Mouse (Mus musculus): ENCODE results near the gene Ccr7.

Gene Ccr7

DNA sequence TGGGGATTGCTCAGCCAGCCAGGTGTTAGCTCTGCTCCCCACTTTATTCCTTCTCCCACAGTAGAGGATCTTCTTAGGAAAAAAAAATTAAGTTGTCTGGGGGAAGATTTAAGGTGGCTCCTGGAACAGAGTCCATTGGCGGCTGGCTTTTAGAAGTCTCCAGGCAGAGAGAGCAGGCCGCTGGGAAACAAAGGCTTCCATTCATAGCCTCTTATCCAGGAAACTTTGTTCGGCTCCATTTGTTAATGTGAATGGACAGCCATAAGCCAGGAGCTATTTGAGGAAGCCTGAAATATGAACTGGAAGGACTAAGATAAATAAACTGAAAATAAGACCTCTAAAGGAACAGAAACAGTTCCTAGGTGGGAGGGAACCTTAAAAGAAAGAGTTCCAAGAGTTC, 41.8 kb downstream of the Ccr7 start:
- no peak for DNase-seq

DNA sequence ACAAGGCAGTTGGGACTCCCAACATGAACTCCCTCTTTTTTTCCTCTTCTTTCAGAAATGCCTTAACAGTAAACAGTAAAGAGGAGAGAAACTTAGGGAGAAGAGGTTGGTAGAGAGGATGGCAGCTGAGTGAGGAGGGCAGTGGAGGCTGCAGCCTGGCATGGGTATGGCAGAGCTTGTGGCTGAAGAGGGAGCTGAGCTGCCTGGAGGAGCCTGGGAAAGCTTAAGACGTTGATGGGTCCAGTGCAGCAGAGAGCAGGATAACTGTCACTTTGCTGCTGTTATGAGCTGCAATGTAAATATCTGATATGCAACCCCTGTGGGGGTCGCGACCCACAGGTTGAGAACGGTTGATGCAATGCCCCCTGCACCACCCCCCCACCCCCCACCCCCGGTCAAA, 42.2 kb downstream of the Ccr7 start:
- DNase-seq, result no peak

DNA sequence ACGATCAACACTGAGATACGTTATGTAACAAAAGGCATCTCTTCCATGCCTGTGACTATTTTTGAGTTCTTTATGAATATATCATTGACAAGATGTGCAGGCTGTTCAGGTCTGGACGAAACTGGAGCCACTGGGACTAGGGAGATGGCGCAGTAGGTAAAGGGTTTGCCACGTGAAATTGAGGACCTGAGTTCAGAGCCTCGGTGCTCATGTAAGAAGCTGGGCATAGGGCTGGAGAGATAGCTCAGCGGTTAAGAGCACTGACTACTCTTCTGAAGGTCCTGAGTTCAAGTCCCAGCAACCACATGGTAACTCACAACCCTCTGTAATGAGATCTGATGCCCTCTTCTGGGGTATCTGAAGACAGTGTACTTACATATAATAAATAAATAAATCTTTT, 43.2 kb downstream of the Ccr7 start:
- DNase-seq, result no peak

DNA sequence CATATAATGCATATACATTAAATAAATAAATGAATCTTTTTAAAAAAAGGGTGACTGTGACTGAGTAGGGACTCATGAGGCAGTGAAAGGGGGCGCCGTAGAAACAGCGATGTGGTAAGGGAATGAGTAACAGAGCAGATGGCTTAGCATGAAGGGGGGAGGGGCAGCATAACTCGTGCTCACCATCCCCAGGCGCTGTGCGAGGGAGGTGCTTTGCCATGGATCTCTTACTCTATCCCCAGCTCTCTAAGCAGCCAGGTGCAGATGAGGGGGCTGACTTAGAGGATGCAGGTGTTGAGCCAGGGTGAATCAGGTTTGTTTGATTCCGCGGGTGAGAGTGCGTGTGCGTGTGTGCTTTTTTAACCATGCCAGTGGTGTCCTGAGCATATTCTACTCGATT, 43.7 kb downstream of the Ccr7 start:
- peak; percentile 51 to 52 for DNase-seq

DNA sequence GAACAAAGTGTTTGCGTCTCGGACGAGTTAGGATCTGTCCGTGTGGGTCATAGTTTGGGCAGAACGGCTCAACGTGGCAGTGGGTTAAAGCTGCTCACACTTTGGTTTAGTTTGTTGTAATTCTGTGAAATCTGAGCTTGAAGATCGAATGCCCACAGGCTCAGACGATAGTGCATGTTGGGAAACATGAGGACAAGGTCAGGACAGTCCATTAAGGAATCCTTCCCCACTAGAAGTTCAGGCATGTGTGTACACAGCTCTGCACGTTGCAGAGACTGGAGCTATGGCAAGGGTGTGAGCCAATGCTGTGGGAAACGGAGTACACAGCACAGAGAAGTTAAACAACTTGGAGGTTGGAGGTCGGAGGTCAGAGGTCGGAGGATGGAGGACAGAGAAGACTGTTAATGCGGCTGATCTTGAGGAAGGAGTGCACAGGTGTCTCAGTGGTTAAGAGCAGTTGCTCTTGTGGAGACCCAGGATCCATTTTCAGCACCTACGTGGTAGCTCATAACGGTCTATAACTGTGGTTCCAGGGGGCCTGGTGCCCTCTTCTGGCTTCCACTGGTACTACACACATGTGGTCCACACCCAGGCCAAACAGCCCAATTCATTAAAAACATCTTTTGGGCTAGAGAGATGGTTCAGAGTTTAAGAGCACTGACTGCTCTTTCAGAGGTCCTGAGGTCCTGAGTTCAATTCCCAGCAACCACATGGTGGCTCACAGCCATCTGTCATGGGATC, 44.3 kb downstream of the Ccr7 start:
- DNase-seq, result no peak

DNA sequence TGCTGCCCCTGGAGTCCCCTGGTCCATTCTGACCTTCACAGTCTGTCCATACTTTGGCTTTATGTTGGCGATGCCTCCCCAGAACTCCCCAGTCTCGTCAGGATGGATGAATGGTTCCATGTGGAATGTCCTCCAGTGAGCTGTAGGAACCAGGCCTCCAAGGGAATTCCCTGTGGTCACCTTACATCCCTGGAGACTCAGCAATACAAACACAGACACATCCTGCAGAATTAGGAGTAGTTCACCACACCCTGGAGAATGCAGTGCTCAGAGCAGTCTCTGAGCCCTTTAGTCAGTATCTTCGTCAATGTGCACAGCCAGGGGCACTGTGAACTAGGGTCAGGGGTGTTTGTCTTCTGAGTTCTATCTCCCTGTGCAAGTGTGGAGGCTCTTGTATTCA, 46.6 kb downstream of the Ccr7 start:
- no peak for DNase-seq

DNA sequence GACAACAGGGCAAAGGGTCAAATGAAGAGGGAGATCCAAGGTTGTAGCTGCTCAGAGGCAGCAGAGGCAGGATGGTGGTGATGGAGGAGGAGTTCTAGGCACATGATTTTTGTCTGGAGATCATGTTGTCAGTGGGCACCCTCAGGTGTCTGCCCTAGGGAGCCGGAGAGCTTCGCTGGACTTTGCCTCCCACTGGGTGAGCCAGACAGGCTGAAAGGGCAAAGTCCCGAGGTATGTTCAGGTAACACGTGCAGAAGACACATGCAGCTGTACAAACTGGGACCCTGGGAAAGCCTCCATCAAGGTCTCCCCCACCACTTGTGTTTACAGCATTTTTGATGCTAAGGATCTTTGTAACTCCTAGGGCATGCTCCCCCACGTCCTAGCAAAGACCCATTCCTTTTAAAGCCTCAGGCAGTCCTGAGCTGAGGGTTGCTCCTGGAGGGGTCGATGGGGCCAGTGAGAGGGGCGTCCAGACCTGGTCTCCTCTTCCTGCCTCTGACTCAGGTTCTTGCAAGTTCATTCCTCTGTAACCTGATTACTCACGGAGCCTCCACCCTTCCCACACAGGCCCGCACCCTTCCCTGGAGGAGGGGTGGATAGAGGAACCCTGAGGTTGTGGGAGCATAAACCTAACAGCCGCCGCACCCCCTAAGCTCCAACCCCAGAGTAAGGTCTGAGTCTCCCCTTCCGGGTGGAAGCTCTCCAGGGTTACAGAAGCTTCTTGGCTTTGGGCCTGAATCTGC, 48.7 kb downstream of the Ccr7 start:
- no peak for DNase-seq

DNA sequence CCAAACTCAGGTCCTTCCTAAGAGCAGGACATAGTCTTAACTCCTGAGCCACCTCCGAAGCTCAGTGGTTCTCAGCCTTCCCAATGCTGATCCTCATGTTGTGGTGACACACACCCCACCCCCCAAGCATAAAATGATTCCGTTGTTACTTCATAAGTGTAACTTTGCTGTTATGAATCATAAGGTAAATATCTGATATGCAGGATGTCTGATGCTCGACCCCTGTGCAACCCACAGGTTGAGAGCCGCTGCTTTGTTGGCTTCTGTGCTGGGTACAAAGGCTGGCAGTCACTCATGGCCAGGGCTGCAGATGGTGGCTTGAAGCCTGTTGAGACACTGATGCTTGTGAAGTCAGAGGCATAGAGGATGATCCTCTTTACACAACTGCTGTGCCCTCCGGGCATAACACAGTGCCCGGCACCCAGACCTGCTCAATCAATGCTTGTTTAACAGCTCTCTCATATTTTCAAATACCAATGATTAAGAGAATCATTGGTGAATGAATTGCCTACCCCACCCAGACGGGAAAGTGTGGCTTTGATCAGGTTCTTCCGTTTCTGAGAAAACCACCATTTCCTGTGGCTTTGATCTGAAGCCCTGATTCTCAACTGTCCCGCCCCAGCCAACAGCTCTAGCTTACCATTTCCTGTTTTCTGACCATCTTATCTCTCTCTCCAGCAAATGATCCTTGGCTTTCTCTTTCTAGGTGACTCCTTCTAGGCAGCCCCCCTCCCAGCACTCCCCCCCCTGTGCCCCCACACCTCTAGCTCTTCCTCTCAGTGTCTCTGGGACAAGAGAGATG, 50.1 kb downstream of the Ccr7 start:
- peak in 1 of 2 experiments; percentile 25 for DNase-seq

DNA sequence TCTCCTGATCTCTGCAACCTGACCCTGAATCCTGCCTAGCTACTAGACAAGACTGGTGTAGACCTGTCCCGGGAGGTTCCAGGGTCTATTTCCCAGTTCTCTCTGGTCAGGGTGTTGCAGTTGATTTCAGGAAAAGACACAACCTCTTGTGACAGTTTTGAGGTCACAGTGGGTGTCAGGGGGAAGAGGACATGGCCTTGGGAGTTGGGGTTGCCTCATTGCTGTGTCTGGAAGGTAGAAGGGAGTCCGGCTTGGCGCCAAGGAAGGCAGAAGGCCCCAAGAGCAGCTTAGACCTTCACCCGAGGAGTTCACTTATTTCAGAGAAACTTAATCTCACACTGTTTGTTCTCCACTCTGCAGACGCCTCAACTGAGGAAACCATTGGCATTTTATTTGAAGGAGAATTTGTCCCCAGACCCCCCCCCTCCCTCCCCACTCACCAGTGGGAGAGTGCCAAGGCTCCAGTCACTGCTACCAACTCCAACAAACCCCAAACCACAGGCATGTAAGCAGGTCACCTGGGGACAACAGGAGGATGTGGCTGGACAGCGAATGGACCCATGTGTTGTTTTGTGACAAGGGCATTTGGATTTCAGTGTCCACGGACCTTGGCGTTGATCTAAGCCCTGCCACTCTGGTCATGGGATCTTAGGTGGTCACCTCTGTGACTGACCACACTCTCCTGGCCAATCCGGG, 52.2 kb downstream of the Ccr7 start:
- DNase-seq, result no peak

DNA sequence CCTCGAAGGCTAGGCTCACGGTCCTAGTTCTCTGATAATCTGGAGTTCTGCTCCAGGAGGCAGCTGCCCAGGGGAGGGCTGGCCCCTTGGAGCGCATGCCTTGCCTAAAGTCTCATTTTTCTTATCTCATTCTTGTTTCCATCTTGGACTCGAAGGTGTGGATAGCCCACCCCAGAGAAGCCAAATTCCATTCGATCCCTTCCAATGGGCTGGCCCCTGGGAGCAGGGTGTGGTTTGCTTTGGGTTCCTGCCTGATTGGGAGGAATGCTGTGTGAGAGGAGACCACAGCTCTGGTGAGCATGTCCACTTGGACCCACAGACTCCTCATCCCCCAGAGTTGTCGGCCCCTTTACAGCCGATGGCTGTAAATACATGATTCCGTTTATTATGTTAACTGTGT, 53.2 kb downstream of the Ccr7 start:
- DNase-seq, result no peak

DNA sequence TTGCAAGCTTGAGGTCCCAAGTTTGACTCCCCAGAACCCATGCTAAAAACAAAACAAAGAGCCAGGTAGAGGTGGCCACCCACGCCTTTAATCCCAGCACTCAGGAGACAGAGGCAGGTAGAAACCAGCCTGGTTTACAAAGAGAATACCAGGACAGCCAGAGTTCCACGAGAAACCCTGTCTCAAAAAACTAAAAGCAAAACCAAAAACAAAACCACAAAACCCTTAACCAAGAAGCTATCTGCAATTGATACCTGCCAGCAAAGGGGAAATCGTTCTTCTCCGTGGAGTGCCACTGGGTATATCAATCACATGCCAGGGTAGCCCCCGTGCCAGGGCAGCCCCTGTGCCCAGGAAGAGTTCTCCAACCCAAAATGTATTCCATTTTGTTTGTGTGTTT, 54.7 kb downstream of the Ccr7 start:
- no peak for DNase-seq

DNA sequence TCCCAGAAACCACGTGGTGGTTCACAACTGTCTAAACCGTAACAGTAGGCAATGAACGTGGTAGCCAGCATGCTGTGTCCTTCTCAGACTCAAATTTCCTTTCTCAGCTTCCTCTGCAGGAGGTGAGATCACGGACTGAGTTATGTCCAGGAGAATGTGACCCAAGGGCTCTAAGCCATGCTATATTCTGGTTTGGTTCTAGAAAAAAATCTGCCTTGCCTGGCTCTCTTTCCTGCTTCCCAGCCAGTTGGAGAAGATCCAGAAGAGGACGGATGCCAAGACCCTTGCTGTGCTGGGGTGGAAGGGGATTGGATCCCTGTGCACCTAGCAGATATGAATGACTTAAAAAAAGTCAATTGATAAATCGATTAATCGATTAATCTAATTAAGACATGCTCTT, 55.4 kb downstream of the Ccr7 start:
- DNase-seq, result peak; percentile 59 to 68

DNA sequence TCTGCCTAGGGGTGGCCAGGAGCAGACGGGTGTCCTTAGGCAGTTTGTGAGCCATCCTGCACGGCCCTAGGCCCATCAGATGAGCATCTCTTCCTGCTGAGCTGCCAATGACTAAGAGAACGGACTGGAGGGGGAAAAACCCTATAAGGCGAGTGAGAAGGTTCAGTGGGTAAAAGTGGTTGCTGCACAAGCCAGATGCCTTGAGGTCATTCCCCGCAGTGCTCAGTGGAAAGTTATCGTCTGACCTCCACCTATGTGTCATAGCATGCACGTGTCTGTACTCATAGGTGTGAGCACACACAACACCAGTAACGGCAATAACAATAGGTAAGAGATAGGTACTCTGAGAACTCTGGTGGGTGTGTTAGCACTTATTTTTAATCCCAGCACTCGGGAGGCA, 56.0 kb downstream of the Ccr7 start:
- no peak for DNase-seq

DNA sequence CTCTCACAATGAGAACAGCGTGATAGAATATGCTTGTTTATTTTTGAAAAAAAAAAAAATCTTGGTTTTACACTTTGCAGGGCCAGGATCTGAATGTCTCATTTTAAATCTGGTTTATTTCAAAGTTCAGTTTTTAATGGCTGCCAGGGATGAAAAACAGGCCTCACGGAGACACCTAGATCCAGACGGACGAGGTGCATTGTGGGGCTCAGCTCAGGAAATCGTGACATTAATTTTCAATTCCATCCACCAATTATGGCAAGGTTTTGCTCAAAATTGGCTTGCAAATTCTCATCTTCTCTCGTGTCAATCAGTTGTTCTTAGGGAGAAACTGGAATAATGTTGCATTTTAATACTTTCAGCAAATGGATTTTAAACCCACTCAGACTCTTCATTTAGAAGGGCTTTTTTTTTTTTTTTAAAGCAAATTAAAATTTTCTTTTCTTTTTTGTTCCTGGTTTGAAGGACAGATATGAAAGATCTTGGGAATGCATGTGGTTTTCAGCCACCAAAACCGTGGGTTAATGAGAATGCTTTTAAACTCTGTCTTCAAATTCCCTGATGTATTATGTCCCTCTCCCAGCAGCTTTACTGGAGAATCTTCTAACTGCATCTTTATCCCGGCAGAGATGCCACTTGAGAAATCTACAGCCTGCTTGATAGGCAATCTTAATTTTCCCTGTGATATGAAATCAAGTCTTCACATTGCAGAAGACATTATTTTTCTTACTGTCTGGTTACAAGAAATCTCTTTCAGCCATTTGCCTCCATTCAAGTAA, 57.7 kb downstream of the Ccr7 start:
- no peak for DNase-seq

DNA sequence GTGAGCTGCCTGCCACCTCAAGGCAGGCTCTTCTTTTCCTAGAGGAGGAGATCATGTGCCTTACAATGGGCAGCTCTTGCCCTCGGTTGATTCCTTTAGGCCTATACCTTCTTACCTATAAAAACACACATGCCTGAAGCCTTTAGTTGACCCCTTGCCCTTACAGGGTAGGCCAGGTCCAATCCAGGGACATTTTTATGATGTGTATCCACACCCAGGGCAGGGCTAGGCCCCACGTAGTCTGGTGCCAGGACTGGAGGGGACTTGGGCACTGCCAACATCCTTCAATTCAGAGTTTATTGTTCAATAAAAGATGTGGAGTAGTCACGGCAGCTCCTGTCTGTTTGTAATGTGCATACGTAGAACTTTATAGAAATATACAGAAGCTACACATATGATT, 58.5 kb downstream of the Ccr7 start:
- DNase-seq, result no peak

DNA sequence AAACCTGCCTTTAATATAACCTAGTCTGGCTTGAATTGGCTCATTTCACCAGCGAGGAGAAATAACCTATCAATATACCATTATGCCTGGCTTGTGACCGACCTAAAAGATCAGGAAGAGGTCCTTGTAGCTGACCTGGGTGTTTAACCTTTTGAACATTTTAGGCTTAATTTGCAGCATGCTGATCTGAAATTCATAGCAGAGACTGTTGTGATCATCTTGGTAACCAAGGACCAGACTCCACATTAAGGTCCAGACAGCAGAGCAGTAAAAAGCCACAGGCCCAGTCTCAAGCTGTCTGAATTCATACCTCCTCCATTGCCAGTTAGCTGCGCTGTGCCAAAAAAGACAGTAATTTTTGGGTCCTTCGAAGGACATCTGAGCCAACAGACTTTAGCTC, 59.1 kb downstream of the Ccr7 start:
- no peak for DNase-seq

DNA sequence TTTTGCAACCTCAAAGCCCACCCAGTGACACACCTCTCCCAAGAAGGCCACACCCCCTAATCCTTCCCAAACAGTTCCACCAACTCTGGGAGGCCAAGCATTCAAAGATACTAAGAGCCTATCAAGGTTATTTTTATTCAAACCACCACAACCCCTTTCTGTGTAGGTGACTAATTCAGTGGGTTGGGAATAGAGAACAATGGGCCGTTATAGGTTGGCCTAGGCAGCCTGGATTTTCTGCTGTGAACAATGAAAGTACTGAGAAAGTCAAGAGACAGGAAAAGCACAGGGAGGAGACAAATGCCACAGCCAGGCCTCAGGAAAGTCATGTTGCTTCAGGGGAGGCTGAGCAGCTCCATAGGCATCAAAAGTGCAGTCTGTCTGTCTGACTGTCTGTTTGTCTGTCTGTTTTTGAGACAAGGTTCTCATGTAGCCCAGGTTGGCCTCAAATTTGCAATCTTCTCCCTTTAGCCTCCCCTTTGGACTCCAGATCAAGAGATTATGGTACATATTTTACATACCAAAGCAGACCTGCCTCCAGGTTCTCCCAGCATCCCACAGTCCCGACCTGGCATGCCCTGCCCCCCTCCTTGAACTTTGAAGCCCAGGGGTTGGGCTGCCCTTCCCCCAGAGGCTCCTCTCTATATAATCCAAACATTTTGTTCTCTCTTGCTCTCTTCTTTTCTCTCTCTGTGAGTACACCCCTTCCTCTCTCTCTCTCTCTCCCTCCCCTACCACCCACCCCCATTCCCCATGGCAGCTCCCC, 59.8 kb downstream of the Ccr7 start:
- no peak for DNase-seq
